Mouse (Mus musculus) cerebellum, postnatal 10 days (tissue): ENCODE results near the gene Hils1.
A peak's percentile ranks its signal among the peaks of the same experiment; 100 is the strongest.
"Not testable (repeated sequence)": the region's sequence is repeated elsewhere in the genome, so short reads cannot be mapped to it uniquely, and the experiment has no call there.

Experiments
- DNase-seq, 2 experiments: peaks; one replicate each; pipeline ENCODE4 v3.0.0; 2021; ENCODE audit warnings: mixed read lengths in 2 of 2

The Hils1 gene

GRCm38 (mm10) chr11:95006038-95006437, 38.6 kb downstream of the Hils1 start:
- no peak for DNase-seq

- peak; percentile 95 to 96 for DNase-seq
Observed at GRCm38 (mm10) chr11:95006525-95007219, 39.3 kb downstream of the Hils1 start.

GRCm38 (mm10) chr11:95007418-95007817, 40.0 kb downstream of the Hils1 start:
- no peak for DNase-seq

GRCm38 (mm10) chr11:95008661-95009628, 41.6 kb downstream of the Hils1 start:
- peak; percentile 77 to 80 for DNase-seq

GRCm38 (mm10) chr11:95009629-95010014, 42.2 kb downstream of the Hils1 start, which contains the start of gene Samd14:
Gene Samd14, plus strand, starts transcription at chr11:95009879.
- peak; percentile 96 to 97 for DNase-seq

- peak; percentile 89 for DNase-seq
Observed at GRCm38 (mm10) chr11:95010141-95010739, 42.8 kb downstream of the Hils1 start.

- DNase-seq, result not testable (repeated sequence)
Observed at GRCm38 (mm10) chr11:95010841-95011403, 43.5 kb downstream of the Hils1 start.

GRCm38 (mm10) chr11:95011416-95011815, 44.0 kb downstream of the Hils1 start:
- DNase-seq, result no peak

- DNase-seq, result no peak
Observed at GRCm38 (mm10) chr11:95012075-95012474, 44.7 kb downstream of the Hils1 start.

- peak in 1 of 2 experiments; percentile 62 for DNase-seq
Observed at GRCm38 (mm10) chr11:95012487-95012886, 45.1 kb downstream of the Hils1 start.

GRCm38 (mm10) chr11:95015484-95015883, 48.1 kb downstream of the Hils1 start:
- DNase-seq, result no peak
